Mouse (Mus musculus): ENCODE results near the gene Pgk1. TPM values are rescaled to one million over a fixed set of nuclear protein-coding genes. Genes with fewer than 3 reads are reported as not detected.
"Not testable (repeated sequence)": the region's sequence is repeated elsewhere in the genome, so short reads cannot be mapped to it uniquely, and the experiment has no call there.

Gene Pgk1
- polyA plus RNA-seq, 1 experiment = 117 TPM

- 92% methylated on average over 9 of the region's 9 CpGs for WGBS
- H3K36me3 ChIP-seq (ENCODE audit: control insufficient read depth, insufficient read depth, low read length) = no peaks in the 10 kb centered on the region
- no peak overlapping the region for H3K27ac ChIP-seq (ENCODE audit: control insufficient read depth, insufficient read depth, low read length)
- no peaks in the 10 kb centered on the region for H3K27me3 ChIP-seq (ENCODE audit: control insufficient read depth, insufficient read depth, low read length)
- H3K4me1 ChIP-seq (replicated peaks; ENCODE audit: control insufficient read depth, insufficient read depth, low read length) = 0 out of 2 replicates have a peak, but pooled peaks cover 2% of the 10 kb centered on the region
- no peak for DNase-seq
- H3K4me3 ChIP-seq (ENCODE audit: control insufficient read depth, insufficient read depth, low read length) = no peak overlapping the region
- TF ChIP-seq CTCF (IDR thresholded peaks at IDR 0.05; ENCODE audit: borderline replicate concordance, control insufficient read depth, extremely low read depth, insufficient read depth, low read length, poor library complexity) (no peak), POLR2A (IDR thresholded peaks at IDR 0.05; ENCODE audit: control insufficient read depth, extremely low read depth, insufficient read depth, low read length, poor library complexity) (no peak)
Measured at GRCm38 (mm10) chrX:106176331-106176730, 10.6 kb upstream of the Pgk1 start.

GRCm38 (mm10) chrX:106184279-106184678 is 2.6 kb upstream of the Pgk1 start:
- H3K27me3 ChIP-seq (ENCODE audit: control insufficient read depth, insufficient read depth, low read length) = no peaks in the 10 kb centered on the region
- no peaks in the 10 kb centered on the region for H3K36me3 ChIP-seq (ENCODE audit: control insufficient read depth, insufficient read depth, low read length)
- no peak overlapping the region for H3K27ac ChIP-seq (ENCODE audit: control insufficient read depth, insufficient read depth, low read length)
- peaks cover 13% of the 10 kb centered on the region for H3K4me1 ChIP-seq (replicated peaks; ENCODE audit: control insufficient read depth, insufficient read depth, low read length)
- no peak for DNase-seq
- H3K4me3 ChIP-seq (ENCODE audit: control insufficient read depth, insufficient read depth, low read length) = no peak overlapping the region
- TF ChIP-seq POLR2A (IDR thresholded peaks at IDR 0.05; ENCODE audit: control insufficient read depth, extremely low read depth, insufficient read depth, low read length, poor library complexity) (no peak), CTCF (IDR thresholded peaks at IDR 0.05; ENCODE audit: borderline replicate concordance, control insufficient read depth, extremely low read depth, insufficient read depth, low read length, poor library complexity) (no peak)
- 94% methylated on average over 4 of the region's 4 CpGs for WGBS

GRCm38 (mm10) chrX:106185706-106186105 is 1.2 kb upstream of the Pgk1 start:
- TF ChIP-seq POLR2A (IDR thresholded peaks at IDR 0.05; ENCODE audit: control insufficient read depth, extremely low read depth, insufficient read depth, low read length, poor library complexity) = no peak
- TF ChIP-seq CTCF (IDR thresholded peaks at IDR 0.05; ENCODE audit: borderline replicate concordance, control insufficient read depth, extremely low read depth, insufficient read depth, low read length, poor library complexity) = no peak
- H3K27ac ChIP-seq (ENCODE audit: control insufficient read depth, insufficient read depth, low read length) = no peak overlapping the region
- H3K27me3 ChIP-seq (ENCODE audit: control insufficient read depth, insufficient read depth, low read length) = no peaks in the 10 kb centered on the region
- H3K36me3 ChIP-seq (ENCODE audit: control insufficient read depth, insufficient read depth, low read length) = no peaks in the 10 kb centered on the region
- H3K4me1 ChIP-seq (replicated peaks; ENCODE audit: control insufficient read depth, insufficient read depth, low read length) = peaks cover 17% of the 10 kb centered on the region
- 85% methylated on average over 5 of the region's 5 CpGs for WGBS
- DNase-seq = no peak
- no peak overlapping the region for H3K4me3 ChIP-seq (ENCODE audit: control insufficient read depth, insufficient read depth, low read length)

GRCm38 (mm10) chrX:106187737-106188136 is 837 bp downstream of the Pgk1 start:
- H3K4me3 ChIP-seq (ENCODE audit: control insufficient read depth, insufficient read depth, low read length) = peak overlapping the region; percentile 69
- H3K27me3 ChIP-seq (ENCODE audit: control insufficient read depth, insufficient read depth, low read length) = no peaks in the 10 kb centered on the region
- H3K36me3 ChIP-seq (ENCODE audit: control insufficient read depth, insufficient read depth, low read length) = no peaks in the 10 kb centered on the region
- peaks cover 17% of the 10 kb centered on the region for H3K4me1 ChIP-seq (replicated peaks; ENCODE audit: control insufficient read depth, insufficient read depth, low read length)
- 2% methylated on average over 12 of the region's 12 CpGs for WGBS
- H3K27ac ChIP-seq (ENCODE audit: control insufficient read depth, insufficient read depth, low read length) = peak overlapping the region; percentile 61
- DNase-seq = peak; percentile 13
- TF ChIP-seq POLR2A (IDR thresholded peaks at IDR 0.05; ENCODE audit: control insufficient read depth, extremely low read depth, insufficient read depth, low read length, poor library complexity) = no peak

- Histone ChIP-seq H3K4me1 (replicated peaks; ENCODE audit: control insufficient read depth, insufficient read depth, low read length) (peaks cover 17% of the 10 kb centered on the region), H3K4me3 (ENCODE audit: control insufficient read depth, insufficient read depth, low read length) (no peak overlapping the region), H3K36me3 (ENCODE audit: control insufficient read depth, insufficient read depth, low read length) (peaks cover 6% of the 10 kb centered on the region; the same call in 1 of the 2 replicates), H3K27me3 (ENCODE audit: control insufficient read depth, insufficient read depth, low read length) (no peaks in the 10 kb centered on the region), H3K27ac (ENCODE audit: control insufficient read depth, insufficient read depth, low read length) (peak overlapping the region; percentile 95)
- WGBS = 8% methylated on average over 5 of the region's 5 CpGs
- TF ChIP-seq POLR2A (IDR thresholded peaks at IDR 0.05; ENCODE audit: control insufficient read depth, extremely low read depth, insufficient read depth, low read length, poor library complexity) = no peak
- no peak for TF ChIP-seq CTCF (IDR thresholded peaks at IDR 0.05; ENCODE audit: borderline replicate concordance, control insufficient read depth, extremely low read depth, insufficient read depth, low read length, poor library complexity)
- DNase-seq = no peak
Measured at GRCm38 (mm10) chrX:106189356-106189755, 2.5 kb downstream of the Pgk1 start.

GRCm38 (mm10) chrX:106190091-106190490 is 3.2 kb downstream of the Pgk1 start:
- Histone ChIP-seq H3K4me3 (ENCODE audit: control insufficient read depth, insufficient read depth, low read length) (no peak overlapping the region), H3K27ac (ENCODE audit: control insufficient read depth, insufficient read depth, low read length) (no peak overlapping the region), H3K27me3 (ENCODE audit: control insufficient read depth, insufficient read depth, low read length) (no peaks in the 10 kb centered on the region), H3K36me3 (ENCODE audit: control insufficient read depth, insufficient read depth, low read length) (peaks cover 6% of the 10 kb centered on the region), H3K4me1 (replicated peaks; ENCODE audit: control insufficient read depth, insufficient read depth, low read length) (peaks cover 17% of the 10 kb centered on the region)
- no peak for DNase-seq
- TF ChIP-seq POLR2A (IDR thresholded peaks at IDR 0.05; ENCODE audit: control insufficient read depth, extremely low read depth, insufficient read depth, low read length, poor library complexity) (no peak), CTCF (IDR thresholded peaks at IDR 0.05; ENCODE audit: borderline replicate concordance, control insufficient read depth, extremely low read depth, insufficient read depth, low read length, poor library complexity) (no peak)
- 80% methylated on average over 4 of the region's 4 CpGs for WGBS

- not testable (repeated sequence) for H3K27me3 ChIP-seq (ENCODE audit: control insufficient read depth, insufficient read depth, low read length); DNase-seq; H3K4me1 ChIP-seq (replicated peaks; ENCODE audit: control insufficient read depth, insufficient read depth, low read length); H3K4me3 ChIP-seq (ENCODE audit: control insufficient read depth, insufficient read depth, low read length); H3K27ac ChIP-seq (ENCODE audit: control insufficient read depth, insufficient read depth, low read length)
- 98% methylated on average over 6 of the region's 6 CpGs for WGBS
- H3K36me3 ChIP-seq (ENCODE audit: control insufficient read depth, insufficient read depth, low read length) = peaks cover 23% of the 10 kb centered on the region
Measured at GRCm38 (mm10) chrX:106194361-106194760, 7.5 kb downstream of the Pgk1 start.

Data from thymus, adult 2 months (tissue).